Mouse (Mus musculus): Measurements from ENCODE around the gene Aff1.

DNA sequence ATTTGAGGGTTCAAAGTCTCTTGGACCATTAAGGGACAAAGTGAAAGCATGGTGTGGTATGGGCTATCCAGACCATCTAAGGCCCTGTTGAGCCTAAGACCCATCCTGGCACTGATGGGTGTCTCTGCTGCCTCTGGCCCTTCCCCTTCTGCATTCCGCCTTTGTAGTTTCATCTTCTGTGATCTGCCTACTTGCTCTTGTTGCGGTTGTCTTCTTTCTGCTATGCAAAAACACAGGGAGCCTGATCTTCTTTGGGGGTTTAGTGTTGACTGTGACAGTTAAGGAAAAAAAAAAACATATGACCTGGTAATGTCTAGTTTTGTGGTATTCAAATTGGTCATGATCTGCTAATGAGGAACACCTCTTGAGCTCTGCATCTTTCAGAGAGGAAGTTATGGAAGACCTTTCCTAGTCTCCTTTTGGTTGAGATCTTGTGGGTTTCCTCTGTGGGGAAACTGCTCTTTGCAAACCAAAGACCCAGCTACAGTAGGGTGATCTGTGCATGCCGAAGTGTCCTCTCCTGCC lies 54.4 kb downstream of the Aff1 start:
- TF ChIP-seq CTCF (IDR thresholded peaks at IDR 0.05; ENCODE audit: low read depth, low read length) (no peak), POLR2A (IDR thresholded peaks at IDR 0.05; ENCODE audit: extremely low read depth, insufficient read depth, low read length) (no peak)

All from liver, adult 2 months (tissue).